Mouse (Mus musculus) erythroblast, adult 5-6 weeks (primary cell): ENCODE results near the gene Adarb1. TPM values are rescaled to one million over a fixed set of nuclear protein-coding genes. Genes with fewer than 3 reads are reported as not detected.
A peak's percentile ranks its signal among the peaks of the same experiment; 100 is the strongest.
"Not testable (repeated sequence)": the region's sequence is repeated elsewhere in the genome, so short reads cannot be mapped to it uniquely, and the experiment has no call there.

Experiments used
- ATAC-seq: replicated peaks from 2 replicates; pipeline ENCODE4 v1.8.0; 2016; ENCODE audit warnings: moderate number of reproducible peaks, mild to moderate bottlenecking, moderate TSS enrichment, inconsistent platforms; ENCODE audit not compliant: poor library complexity, low FRiP score, severe bottlenecking
- total RNA-seq, 2 experiments: library from RNA; stranded (forward) in 1 of 2; stranded (reverse) in 1 of 2; fragments of 150-400 nt in 1 of 2; fragments of 200-764, 138-1000 nt in 1 of 2; gene quantifications; 2 replicates each; pipeline versions ENCODE4 v1.2.3 to v1.2.4; 2015 to 2017; ENCODE audit warnings: low replicate concordance in 2 of 2

Adarb1 gene
- total RNA-seq, 2 experiments from 2014 or later = not detected

GRCm38 (mm10) chr10:77288639-77289195, 129.4 kb downstream of the Adarb1 start:
- ATAC-seq = no peak

GRCm38 (mm10) chr10:77287626-77288025, 130.4 kb downstream of the Adarb1 start:
- ATAC-seq = no peak

- ATAC-seq = no peak
These were observed 133.2 kb downstream of the Adarb1 start for GRCm38 (mm10) chr10:77284832-77285231.

GRCm38 (mm10) chr10:77282822-77283221, 135.2 kb downstream of the Adarb1 start:
- peak; percentile 85 for ATAC-seq

- ATAC-seq = not testable (repeated sequence)
These were observed 136.0 kb downstream of the Adarb1 start for GRCm38 (mm10) chr10:77282085-77282484.

GRCm38 (mm10) chr10:77273798-77274197, 144.3 kb downstream of the Adarb1 start:
- no peak for ATAC-seq

GRCm38 (mm10) chr10:77272980-77273730, 144.9 kb downstream of the Adarb1 start:
- ATAC-seq = no peak

- ATAC-seq = no peak
These were observed 148.9 kb downstream of the Adarb1 start for GRCm38 (mm10) chr10:77269129-77269528.

GRCm38 (mm10) chr10:77267027-77267426, 151.0 kb downstream of the Adarb1 start:
- no peak for ATAC-seq

GRCm38 (mm10) chr10:77266281-77266680, 151.8 kb downstream of the Adarb1 start:
- no peak for ATAC-seq

GRCm38 (mm10) chr10:77260166-77260875, 157.7 kb downstream of the Adarb1 start:
- ATAC-seq = no peak

GRCm38 (mm10) chr10:77258704-77259621, 159.1 kb downstream of the Adarb1 start, which contains the start of gene Pofut2:
Pofut2 (plus strand) TSS chr10:77259218.
- peak; percentile 95 for ATAC-seq

- ATAC-seq = 0 out of 2 replicates have a peak, but pooled peaks have one; percentile 5
These were observed 160.0 kb downstream of the Adarb1 start for GRCm38 (mm10) chr10:77258041-77258590.

- no peak for ATAC-seq
These were observed 162.4 kb downstream of the Adarb1 start for GRCm38 (mm10) chr10:77255676-77256075.

- no peak for ATAC-seq
These were observed 162.8 kb downstream of the Adarb1 start for GRCm38 (mm10) chr10:77255231-77255630.

GRCm38 (mm10) chr10:77252790-77253189, 165.3 kb downstream of the Adarb1 start:
- ATAC-seq = peak; percentile 76

GRCm38 (mm10) chr10:77251784-77252539, 166.1 kb downstream of the Adarb1 start:
- 0 out of 2 replicates have a peak, but pooled peaks have one; percentile 17 for ATAC-seq

- ATAC-seq = no peak
These were observed 166.8 kb downstream of the Adarb1 start for GRCm38 (mm10) chr10:77251223-77251783.
